Mouse (Mus musculus) embryonic fibroblast, embryonic 13.5 days (primary cell): ENCODE results near the gene Cdk9.

Experiments
- CTCF ChIP-seq: IDR thresholded peaks from 2 replicates; pipeline ENCODE4 v1.5.1; 2011; ENCODE audit warnings: mild to moderate bottlenecking, control low read depth, low read length, moderate library complexity, borderline replicate concordance; ENCODE audit not compliant: insufficient read depth
- POLR2A ChIP-seq: IDR thresholded peaks from 2 replicates; pipeline ENCODE4 v1.6.1; 2011; ENCODE audit warnings: low read depth, mild to moderate bottlenecking, control low read depth, low read length, moderate library complexity

GRCm38 (mm10) chr2:32703046-32703445, 9.8 kb downstream of the Cdk9 start:
- no peak for TF ChIP-seq CTCF
- TF ChIP-seq POLR2A, result no peak
